Mouse (Mus musculus) liver, postnatal 0 days (tissue): ENCODE measurements around the gene Dscam.

Experiments
- CTCF ChIP-seq: sonication (generic); IDR thresholded peaks from 2 replicates; pipeline ENCODE4 v1.5.1; 2016; ENCODE audit warnings: antibody characterized with exemption, low read depth
- EP300 ChIP-seq: IDR thresholded peaks from 2 replicates; pipeline ENCODE4 v1.6.1; 2016; ENCODE audit warnings: antibody characterized with exemption, low read depth, mild to moderate bottlenecking

- no peak for TF ChIP-seq CTCF
- TF ChIP-seq EP300 = no peak
These were observed 402.6 kb downstream of the Dscam start for GRCm38 (mm10) chr16:96767985-96768384.
